Mouse (Mus musculus): ENCODE measurements around the gene D2hgdh. TPM values are rescaled to one million over a fixed set of nuclear protein-coding genes. Genes with fewer than 3 reads are reported as not detected.
"Not testable (repeated sequence)": the region's sequence is repeated elsewhere in the genome, so short reads cannot be mapped to it uniquely, and the experiment has no call there.

The D2hgdh gene
- polyA plus RNA-seq, 1 experiment, result 17.6 TPM

DNA sequence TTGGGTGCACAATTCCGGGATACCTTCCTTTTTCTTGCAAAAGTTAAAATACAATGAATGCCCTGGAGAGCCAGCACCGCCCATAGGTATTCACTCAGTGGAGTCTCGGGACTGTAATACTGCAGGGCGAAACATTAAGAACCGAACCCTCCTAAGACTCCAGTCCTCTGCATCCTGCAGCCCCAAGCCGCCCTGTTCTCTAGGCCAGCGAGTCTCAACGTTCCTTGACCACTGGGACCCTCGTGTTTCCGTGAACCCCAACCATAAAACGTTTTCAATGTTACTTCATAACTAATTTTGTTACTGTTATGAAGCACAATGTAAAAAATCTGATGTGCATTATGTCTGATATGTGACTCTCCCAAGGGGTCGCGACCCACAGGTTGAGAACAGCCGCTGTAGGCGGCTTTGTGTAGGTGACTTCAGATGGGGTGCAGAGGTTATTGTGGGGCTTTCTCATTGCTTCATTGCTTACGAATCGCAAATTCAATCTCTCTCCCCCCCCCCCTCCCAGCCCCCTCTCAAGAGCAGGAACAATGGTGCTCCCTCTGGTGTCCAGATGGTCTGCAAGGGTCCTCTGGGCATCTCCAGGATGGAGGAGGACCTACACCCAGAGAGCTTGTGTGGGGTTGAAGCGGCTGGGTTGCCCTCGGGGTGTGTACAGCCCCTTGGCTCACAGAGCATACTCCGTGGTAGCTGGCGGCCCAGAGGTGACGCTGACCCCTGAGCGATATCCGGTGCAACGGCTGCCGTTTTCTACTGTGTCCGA is 1.2 kb downstream of the D2hgdh start:
- no peak for DNase-seq (ENCODE audit: extremely low spot score in 1 of 2, low spot score in 1 of 2)

DNA sequence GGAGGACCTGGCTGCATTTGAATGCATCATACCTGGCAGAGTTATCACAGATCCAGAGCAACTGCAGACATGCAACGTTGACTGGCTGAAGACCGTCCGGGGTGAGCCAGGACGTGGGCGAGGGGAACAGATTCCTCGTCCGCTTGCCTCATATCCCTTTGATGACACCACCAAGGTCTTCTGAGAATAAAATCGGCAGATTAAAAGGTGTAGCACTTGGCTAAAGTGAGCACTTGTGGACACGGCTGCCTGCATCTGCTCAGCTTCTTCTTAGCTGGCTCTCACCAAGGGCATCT is 1.8 kb downstream of the D2hgdh start:
- no peak for DNase-seq (ENCODE audit: extremely low spot score in 1 of 2, low spot score in 1 of 2)

DNA sequence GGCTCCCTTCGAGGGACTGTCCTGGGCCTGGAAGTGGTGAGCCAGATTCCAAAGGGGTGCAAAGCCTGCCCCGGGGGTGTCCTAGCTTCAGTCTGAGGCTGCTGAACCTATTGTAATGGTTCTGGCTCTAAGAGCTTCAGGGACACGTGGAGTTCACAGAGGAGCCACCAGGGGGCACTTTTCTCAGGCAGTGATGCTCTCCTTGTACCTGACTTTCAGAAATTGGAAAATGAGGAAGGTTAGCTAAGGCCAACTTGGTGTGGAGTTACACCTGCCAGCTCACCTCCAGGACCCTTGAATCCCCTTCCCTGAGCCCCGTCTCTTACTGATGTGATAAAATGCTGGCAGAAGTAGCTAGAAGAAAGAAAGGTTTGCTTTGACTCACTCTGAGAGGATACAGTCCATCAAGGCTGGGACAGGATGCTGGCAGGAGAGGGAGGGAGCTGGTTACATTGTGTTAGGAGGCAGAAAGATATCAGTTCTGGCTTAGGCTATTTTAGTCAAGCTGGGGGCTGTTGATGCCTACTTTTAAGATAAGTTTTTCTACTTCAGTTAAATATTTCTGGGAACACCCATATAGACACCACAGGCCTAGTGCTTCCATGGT is 8.1 kb downstream of the D2hgdh start:
- DNase-seq (ENCODE audit: extremely low spot score in 1 of 2, low spot score in 1 of 2), result not testable (repeated sequence)

DNA sequence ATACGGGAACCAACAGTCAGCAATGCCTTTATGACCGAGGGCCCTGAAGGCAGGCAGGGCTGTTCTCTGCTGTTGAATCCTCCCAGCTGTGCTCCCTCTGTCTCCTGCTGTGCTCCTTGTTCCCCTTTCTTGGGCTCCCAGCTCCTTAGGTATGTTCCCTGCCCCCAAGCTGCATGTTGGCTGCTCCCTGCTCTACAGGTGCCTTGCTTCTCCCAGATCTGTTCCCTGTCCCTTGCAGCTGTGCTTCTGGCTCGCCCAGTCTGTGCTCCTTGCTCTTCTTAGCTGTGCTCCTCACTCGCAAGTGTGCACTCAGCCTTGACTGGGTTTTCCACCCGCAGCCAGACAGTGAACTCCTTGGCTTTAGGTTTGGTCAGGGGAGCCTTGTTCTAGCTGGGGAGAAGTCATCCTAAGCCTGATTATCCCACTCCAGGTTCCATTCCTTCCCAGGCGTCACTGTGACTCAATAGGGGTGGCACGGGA is 10.0 kb downstream of the D2hgdh start:
- DNase-seq (ENCODE audit: extremely low spot score in 1 of 2, low spot score in 1 of 2), result no peak

DNA sequence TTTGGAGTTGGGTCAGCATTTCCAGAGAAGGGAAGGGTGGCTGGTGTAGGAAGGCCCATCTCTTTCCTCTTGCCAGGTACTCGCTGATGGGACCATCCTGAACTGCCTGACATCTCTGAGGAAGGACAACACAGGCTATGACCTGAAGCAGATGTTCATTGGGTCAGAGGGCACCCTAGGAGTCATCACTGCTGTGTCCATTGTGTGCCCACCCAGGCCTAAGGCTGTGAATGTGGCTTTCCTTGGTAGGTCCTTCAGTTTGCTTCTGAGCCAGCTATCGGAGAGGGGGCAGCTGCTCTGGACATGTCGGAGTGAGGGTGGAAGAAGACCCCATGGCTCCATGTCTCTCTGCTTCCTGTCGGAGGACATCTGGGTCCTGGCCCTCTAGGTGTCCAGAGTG is 10.5 kb downstream of the D2hgdh start:
- no peak for DNase-seq (ENCODE audit: extremely low spot score in 1 of 2, low spot score in 1 of 2)

DNA sequence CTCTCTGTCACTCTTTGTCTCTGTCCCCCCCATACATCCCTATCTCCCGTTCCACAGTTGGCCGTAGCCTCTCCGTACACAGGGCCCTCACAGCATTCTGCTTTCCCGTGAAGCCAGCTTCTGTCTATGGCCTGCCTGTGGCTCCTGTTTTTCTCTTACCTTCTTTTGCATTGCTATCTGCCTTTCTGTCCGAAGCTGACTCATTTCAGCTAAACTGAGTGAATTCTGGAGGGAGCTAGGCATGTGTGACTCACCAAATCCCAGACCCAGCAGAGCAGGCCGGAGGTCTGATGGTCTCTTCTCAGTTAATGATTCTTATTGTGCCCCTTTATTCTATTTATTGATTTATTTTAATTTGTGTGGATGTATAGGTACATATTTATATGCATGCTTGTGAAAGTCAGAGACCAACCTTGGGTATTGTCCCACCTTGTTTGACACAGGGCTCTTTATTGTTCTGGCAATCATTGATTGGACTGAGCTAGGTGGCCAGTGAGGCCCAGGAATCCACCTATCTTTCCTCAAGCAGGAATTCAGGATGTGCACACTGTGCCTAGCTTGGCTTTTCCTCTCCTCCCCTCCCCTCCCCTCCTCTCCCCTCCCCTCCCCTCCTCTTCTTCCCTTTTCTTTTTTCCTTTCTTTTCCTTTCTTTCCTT is 11.3 kb downstream of the D2hgdh start:
- DNase-seq (ENCODE audit: extremely low spot score in 1 of 2, low spot score in 1 of 2), result no peak

DNA sequence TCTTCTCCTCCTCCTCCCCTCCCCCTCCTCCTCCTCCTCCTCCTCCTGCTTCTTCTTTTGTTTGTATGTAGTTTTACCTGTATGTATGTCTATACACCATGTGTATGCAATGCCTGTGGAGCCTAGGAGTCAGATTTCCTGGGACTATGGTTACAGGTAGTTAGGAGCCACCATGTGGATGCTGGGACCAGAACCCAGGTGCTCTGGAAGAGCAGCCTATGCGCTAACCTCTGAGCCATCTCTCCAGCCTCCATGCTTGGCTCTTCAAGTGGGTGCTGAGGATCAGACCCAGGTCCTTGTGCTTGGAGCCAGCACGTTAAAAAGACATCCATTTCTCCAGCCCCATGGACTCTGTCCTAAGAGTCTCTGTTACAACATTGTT is 11.8 kb downstream of the D2hgdh start:
- no peak for DNase-seq (ENCODE audit: extremely low spot score in 1 of 2, low spot score in 1 of 2)

DNA sequence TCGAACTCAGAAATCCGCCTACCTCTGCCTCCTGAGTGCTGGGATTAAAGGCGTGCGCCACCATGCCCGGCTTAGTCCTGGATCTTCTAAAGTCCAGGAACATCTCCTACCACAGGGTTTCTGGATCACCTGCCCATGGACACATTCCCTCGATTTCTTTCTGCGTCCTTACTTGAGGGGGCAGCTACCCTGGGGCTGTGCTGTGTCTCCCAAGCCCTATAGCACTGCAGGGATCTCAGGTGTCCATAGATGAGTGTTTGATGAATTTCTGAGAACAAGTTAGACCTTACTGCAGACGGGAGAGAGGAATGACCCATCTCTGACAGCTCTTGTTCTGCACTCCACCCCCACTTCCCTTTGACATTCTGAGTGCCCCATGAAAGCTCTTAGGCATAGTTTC is 12.6 kb downstream of the D2hgdh start:
- no peak for DNase-seq (ENCODE audit: extremely low spot score in 1 of 2, low spot score in 1 of 2)

DNA sequence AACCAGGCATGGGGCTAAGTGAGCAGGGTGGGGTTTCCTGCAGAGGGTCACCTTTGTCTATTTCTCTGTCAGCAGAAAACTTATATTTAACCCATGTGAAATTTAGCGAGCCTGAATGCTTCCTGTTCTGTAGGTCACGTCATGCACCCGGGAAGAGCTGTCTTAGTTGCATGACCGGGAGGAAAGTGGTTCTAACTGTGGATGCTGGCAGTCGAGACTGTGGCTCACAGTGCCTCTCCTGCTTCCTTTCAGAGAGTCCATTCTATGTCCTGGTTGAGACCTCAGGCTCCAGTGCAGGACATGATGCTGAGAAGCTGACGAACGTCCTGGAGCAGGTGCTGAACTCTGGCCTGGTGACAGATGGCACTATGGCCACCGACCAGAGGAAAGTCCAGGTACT is 13.9 kb downstream of the D2hgdh start:
- not testable (repeated sequence) for DNase-seq (ENCODE audit: extremely low spot score in 1 of 2, low spot score in 1 of 2)

DNA sequence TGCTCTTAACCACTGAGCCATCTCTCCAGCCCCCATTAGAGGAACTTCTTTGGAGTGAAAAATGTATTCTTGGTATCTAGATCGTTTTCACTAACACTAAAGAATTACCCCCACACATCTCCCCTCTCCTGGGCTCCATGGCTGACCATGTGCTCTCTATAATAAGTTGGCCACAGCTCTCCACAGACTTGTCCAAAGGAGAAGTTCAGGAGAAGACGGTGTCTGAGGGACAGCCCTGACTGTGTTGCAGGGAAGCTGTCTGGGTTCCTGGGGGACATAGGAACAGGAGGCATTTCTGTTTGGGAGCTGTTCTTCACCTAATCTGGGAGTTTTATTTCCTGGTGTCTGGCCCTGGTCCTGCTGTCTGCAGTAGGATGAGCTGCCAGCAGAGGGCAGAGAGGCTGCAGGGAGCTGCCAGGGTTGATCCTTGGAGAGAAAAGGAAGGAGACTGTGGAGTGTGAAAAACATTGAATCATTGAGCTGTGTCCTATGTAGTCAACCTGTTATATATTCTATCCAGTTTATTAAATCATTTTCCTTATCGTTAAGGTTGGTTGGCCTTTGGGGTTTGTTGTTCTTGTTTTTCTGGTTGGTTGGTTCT is 21.2 kb downstream of the D2hgdh start:
- not testable (repeated sequence) for DNase-seq (ENCODE audit: extremely low spot score in 1 of 2, low spot score in 1 of 2)

DNA sequence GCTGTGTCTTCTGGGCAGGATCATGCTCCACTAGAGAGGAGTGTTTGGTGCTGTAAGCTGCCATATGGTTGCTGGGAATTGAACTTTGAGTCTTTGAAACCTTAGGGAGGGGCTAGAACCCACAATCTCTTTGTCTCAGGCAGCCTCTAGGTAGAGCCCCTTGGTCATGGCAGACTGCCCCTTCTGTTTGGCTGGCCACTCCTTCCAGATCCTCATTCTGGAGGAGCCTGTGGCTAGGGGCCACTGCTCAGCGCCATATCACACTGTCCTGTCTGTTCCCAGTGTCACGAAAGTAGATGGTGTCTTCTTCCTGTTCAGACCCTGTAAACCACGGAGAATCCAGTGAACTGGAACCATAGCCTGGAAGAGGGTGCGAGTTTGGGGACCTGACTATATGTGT is 31.1 kb downstream of the D2hgdh start:
- not testable (repeated sequence) for DNase-seq (ENCODE audit: extremely low spot score in 1 of 2, low spot score in 1 of 2)

DNA sequence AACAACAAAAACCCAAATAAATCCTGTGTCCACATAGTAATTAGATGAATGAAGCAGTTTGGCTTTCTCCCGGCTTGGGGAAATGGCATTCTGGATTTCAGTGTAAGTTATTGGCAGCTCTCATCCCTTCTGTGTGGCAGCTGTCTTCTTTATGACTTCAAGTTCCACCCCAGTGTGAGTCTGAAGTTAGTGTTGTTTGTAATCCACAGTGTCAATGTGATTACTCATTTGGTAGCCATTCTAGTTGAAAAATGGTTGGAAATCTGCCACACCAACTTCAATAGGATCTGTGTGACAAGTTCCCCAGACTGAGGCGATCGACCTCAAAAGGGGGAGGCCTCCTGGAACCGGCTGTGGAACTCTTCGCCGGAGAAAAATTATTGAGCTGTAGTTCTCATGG is 32.7 kb downstream of the D2hgdh start:
- DNase-seq (ENCODE audit: extremely low spot score in 1 of 2, low spot score in 1 of 2), result no peak

DNA sequence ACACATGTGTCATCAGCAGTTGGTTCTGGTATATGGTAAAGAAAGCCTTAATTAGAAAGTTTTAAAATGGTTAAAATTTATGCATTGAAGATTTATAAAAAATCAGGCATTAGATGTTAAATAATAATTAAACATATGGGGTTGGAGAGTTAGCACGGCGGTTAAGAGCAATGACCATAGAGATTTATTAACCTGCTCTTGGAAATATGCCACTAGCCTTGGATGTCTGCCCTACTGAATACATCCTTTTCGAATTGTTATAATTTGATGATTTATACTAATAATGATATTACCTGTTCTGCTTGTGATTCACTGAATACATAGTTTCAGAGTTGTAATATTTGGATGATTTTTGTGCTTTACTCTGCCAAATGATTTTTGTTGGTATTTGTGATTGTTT is 33.3 kb downstream of the D2hgdh start:
- DNase-seq (ENCODE audit: extremely low spot score in 1 of 2, low spot score in 1 of 2), result no peak

DNA sequence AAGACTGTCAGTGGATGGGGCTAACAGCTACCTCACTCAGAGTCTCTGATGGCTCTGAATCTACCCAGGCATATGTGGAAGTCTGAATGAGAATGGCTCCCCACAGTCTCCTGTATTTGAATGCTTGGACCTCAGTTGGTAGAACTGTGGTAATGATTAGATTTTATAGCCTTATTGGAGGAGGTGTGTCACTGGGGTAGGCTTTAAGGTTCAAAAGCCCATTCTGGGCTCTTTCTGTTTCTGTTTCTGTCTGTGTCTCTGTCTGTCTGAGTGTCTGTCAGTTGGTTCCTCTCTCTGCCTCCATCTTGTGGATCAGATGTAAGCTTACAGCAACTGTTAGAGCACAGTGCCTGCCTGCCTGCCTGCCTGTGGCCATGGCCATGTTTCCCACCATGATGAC is 34.9 kb downstream of the D2hgdh start:
- no peak for DNase-seq (ENCODE audit: extremely low spot score in 1 of 2, low spot score in 1 of 2)

DNA sequence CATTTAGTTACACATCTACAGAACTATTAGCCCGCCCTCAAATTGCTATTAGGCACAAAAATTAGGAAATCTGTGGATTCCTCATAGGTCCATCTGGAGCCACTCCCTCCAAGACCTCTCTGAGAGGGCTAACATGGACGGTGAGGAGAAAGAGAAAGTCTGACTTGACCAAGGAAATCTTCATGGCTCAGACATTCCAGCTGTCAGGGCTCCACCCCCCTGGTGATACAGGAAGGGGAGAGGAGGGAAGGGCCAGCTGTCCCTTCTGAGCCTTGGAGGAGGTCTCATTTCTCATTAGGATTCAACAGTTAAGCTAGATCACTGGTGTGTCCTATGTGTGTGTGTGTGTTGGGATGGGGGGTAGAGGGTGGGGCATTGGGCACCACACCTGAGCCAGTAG is 36.3 kb downstream of the D2hgdh start, which contains the start of gene Gal3st2:
Gene Gal3st2 (plus strand): TSS at position 259 of the 400 bp plus-strand sequence.
- not testable (repeated sequence) for DNase-seq (ENCODE audit: extremely low spot score in 1 of 2, low spot score in 1 of 2)

DNA sequence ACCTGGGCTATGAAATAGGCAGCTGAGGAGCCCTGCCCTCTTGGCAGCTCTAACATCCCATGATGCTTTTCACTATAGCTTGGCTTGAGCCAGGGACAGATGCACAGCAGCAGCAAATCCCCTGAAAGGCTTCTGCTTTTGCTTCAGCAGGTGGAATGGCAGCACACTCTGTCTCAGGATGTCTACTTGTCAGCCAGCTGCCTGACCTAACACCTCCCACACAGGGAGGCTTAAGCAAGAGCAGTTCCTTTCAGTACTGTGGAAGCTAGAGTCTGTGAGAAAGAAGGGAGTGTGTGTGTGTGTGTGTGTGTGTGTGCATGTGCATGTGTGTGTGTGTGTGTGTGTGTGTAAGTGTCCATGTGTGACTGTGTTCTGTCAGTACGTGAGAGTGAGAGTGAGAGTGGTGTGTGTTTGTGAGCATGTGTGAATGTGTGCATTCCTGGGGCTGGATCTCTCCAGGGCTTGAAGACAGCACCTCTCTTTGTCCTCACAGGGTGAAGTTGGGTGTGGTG is 46.9 kb downstream of the D2hgdh start:
- not testable (repeated sequence) for DNase-seq (ENCODE audit: extremely low spot score in 1 of 2, low spot score in 1 of 2)

DNA sequence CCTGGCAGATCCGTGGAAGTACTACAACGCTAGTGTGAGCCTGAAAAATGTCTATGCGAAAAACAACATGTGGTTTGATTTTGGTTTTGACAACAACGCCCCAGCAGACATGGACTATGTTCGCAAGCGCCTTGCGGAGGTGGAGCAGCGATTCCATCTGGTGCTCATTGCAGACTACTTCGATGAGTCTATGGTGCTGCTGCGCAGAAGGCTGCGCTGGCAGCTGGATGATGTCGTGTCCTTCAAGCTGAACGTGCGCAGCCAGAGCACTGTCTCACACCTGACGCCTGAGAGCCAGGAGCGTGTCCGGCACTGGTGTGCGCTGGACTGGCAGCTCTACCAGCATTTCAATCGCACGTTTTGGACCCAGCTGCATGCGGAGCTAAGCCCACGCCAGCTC is 49.7 kb downstream of the D2hgdh start:
- DNase-seq (ENCODE audit: extremely low spot score in 1 of 2, low spot score in 1 of 2), result not testable (repeated sequence)

DNA sequence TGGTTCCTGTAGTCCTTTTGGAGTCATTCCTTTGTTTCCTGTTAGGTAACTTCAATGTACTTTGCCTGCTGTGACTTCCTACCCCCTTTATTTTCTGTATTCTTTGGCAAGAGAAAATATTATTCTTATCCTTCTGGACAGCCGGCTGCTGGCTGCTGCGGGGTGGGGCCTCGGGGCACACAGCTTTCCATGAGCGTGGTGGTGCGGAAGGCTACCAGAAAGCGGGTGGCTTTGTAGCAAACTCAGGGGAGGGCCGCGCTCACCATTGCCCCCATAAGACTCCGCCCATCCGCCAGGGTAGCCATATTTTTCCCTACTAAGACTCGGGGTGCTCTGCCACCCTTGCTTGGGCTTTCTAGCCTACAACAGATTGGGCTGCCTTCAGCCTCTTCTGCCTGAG is 57.1 kb downstream of the D2hgdh start:
- DNase-seq (ENCODE audit: extremely low spot score in 1 of 2, low spot score in 1 of 2), result not testable (repeated sequence)

DNA sequence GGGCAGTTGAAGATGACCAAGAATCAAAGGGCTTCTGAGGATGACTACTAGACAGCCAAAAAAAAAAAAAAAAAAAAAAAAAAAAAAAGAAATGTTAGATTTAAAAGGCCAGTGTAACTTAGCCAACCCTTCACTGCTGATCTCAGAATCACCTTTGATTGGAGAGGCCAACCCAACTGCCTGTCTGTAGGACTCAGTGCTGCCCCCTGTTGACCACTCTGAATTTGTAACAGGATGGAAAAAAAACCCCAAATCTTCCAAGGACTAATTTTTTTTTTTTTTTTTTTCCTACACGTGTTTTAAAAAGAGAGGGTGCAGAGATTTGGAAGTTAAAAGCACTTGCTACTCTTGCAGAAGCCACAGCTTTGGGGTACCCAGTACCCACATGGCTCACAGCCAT is 66.2 kb downstream of the D2hgdh start:
- not testable (repeated sequence) for DNase-seq (ENCODE audit: extremely low spot score in 1 of 2, low spot score in 1 of 2)

DNA sequence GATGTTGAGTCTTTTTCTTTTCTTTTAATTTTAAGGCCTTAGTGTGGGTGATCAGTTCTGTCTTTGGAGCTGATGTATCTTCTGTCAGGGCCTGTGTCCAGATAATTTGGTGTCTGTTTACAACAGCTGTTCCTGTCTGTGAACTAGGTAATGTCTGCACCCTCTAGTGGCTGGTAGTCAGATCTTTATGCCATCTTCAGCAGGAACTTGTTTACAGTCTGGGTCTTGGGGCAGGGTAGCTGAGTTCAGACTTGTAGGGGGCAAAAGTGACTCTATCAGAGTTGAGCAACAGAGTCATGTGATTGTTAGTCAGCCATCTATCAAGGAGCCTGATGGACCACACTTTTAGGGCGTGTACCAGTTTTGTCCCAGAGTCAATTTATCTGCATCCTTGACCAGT is 72.7 kb downstream of the D2hgdh start:
- DNase-seq (ENCODE audit: extremely low spot score in 1 of 2, low spot score in 1 of 2), result not testable (repeated sequence)

DNA sequence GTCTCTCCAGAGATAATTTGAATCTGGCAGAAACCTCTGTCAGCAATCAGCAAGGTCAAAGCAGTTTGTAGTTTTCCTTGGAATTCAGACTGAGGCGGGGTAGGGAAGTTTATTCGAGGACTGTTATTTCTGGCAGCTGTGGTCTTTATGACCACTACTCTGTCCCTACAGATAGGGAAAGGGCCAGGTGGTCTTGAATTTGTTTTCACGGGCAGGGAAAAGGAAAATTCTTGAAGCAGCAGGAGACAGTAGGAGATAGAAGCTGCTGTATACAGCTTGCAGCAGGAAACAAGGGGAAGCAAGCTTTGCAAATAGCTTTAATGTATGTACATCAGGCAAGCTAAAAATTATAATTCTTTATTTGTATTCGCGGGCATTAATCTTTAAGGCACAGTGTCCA is 76.6 kb downstream of the D2hgdh start:
- not testable (repeated sequence) for DNase-seq (ENCODE audit: extremely low spot score in 1 of 2, low spot score in 1 of 2)
